Comparison of ENCODE assay signal across 17 mouse cellular contexts in genomic region chr5:64578536-64578935, GRCm38 (mm10).
DNase-seq lines count a peak whose midpoint lies in the region; ATAC-seq and TF ChIP-seq lines count a peak whose summit lies in the region.
"Had no signal": no experiment of that assay in that cellular context is flagged by ENCODE, and none has a peak within 500 bp of the region (broad histone marks: within the 10 kb centered on the region; RNA-seq: fewer than 3 reads in every experiment).

No protein-coding gene starts in this region.

- H3K4me3 ChIP-seq in heart, embryonic 10.5 days, result no peak overlapping the region
- no peak overlapping the region for H3K4me3 ChIP-seq in neural tube, embryonic 11.5 days (ENCODE audit: low read depth, low read length)
- no peak overlapping the region for H3K4me3 ChIP-seq in small intestine, adult 2 months (ENCODE audit: low read depth, low read length)
- H3K4me3 ChIP-seq: embryonic facial prominence, embryonic 15.5 days; forebrain, embryonic 13.5 days; left cerebral cortex, adult 2 months; limb, embryonic 12.5 days; neural tube, embryonic 15.5 days had no signal

- no peak for TF ChIP-seq CTCF in small intestine, adult 2 months (IDR thresholded peaks at IDR 0.05; ENCODE audit: extremely low read depth, insufficient read length, insufficient replicate concordance, low read depth, low read length)

- H3K9me3 ChIP-seq in heart, embryonic 10.5 days, result no peaks in the 10 kb centered on the region
- no peaks in the 10 kb centered on the region for H3K9me3 ChIP-seq in neural tube, embryonic 11.5 days (ENCODE audit: control insufficient read depth, low read length)
- H3K9me3 ChIP-seq: embryonic facial prominence, embryonic 15.5 days; forebrain, embryonic 13.5 days; G1E; limb, embryonic 12.5 days; neural tube, embryonic 15.5 days had no signal

- no peak for TF ChIP-seq POLR2A in small intestine, adult 2 months (IDR thresholded peaks at IDR 0.05; ENCODE audit: low read depth, low read length)

- intact Hi-C loops in heart, postnatal 25 days (cut with DNase I), result no loop called here

- 84% methylated on average over 6 of the region's 6 CpGs for WGBS in heart, embryonic 10.5 days
- 89% methylated on average over 6 of the region's 6 CpGs for WGBS in neural tube, embryonic 11.5 days
- WGBS in small intestine, adult 2 months, result 96% methylated on average over 6 of the region's 6 CpGs

- H3K4me2 ChIP-seq in neural tube, embryonic 11.5 days (ENCODE audit: low read depth), result no peak overlapping the region
- H3K4me2 ChIP-seq: embryonic facial prominence, embryonic 15.5 days; forebrain, embryonic 13.5 days; limb, embryonic 12.5 days; neural tube, embryonic 15.5 days had no signal

- no peak for ATAC-seq in neural tube, embryonic 11.5 days (ENCODE audit: insufficient read depth, low FRiP score, low TSS enrichment)
- ATAC-seq: forebrain, embryonic 13.5 days had no signal

- H3K36me3 ChIP-seq in heart, embryonic 10.5 days, result no peaks in the 10 kb centered on the region
- no peaks in the 10 kb centered on the region for H3K36me3 ChIP-seq in neural tube, embryonic 11.5 days (ENCODE audit: control insufficient read depth, insufficient read depth, low read length)
- H3K36me3 ChIP-seq in small intestine, adult 2 months (ENCODE audit: control insufficient read depth, insufficient read depth, low read length), result no peaks in the 10 kb centered on the region
- H3K36me3 ChIP-seq: embryonic facial prominence, embryonic 15.5 days; G1E; limb, embryonic 12.5 days; neural tube, embryonic 15.5 days had no signal

- peak overlapping the region; percentile 52; the same call in 1 of the 2 replicates for H3K27ac ChIP-seq in heart, embryonic 10.5 days
- peak overlapping the region; percentile 56; the same call in 1 of the 2 replicates for H3K27ac ChIP-seq in neural tube, embryonic 11.5 days (ENCODE audit: low read depth, low read length)
- H3K27ac ChIP-seq in small intestine, adult 2 months (ENCODE audit: insufficient read depth, low read depth, low read length), result peak overlapping the region; percentile 33; the same call in 1 of the 2 replicates
- H3K27ac ChIP-seq: forebrain, embryonic 13.5 days; left cerebral cortex, adult 2 months; neural tube, embryonic 15.5 days had no signal

- H3K9ac ChIP-seq in neural tube, embryonic 11.5 days (ENCODE audit: low read length), result no peak overlapping the region
- H3K9ac ChIP-seq: embryonic facial prominence, embryonic 15.5 days; forebrain, embryonic 13.5 days; limb, embryonic 12.5 days; neural tube, embryonic 15.5 days had no signal

- DNase-seq in heart, embryonic 10.5 days (ENCODE audit: low spot score), result no peak
- no peak for DNase-seq in heart, postnatal 25 days (ENCODE audit: low spot score)
- DNase-seq in kidney, adult 9 months, result peak; percentile 28
- no peak for DNase-seq in kidney, postnatal 36 days
- DNase-seq in neural tube, embryonic 11.5 days (ENCODE audit: low spot score), result no peak
- DNase-seq in neural tube, embryonic 10.5 days (ENCODE audit: extremely low spot score, low spot score), result no peak
- no peak for DNase-seq in T-cell, adult 2 months (ENCODE audit: low spot score)
- DNase-seq: cerebellum, adult 18-20 months; lung, postnatal 14 days; right cerebral cortex, postnatal 4 days had no signal

- peaks cover 45% of the 10 kb centered on the region for H3K4me1 ChIP-seq in heart, embryonic 10.5 days
- peaks cover 20% of the 10 kb centered on the region for H3K4me1 ChIP-seq in neural tube, embryonic 11.5 days (ENCODE audit: control insufficient read depth, insufficient read depth, low read length)
- H3K4me1 ChIP-seq in small intestine, adult 2 months (ENCODE audit: control insufficient read depth, insufficient read depth, insufficient read length, low read length), result peaks cover 31% of the 10 kb centered on the region

- H3K27me3 ChIP-seq in heart, embryonic 10.5 days (ENCODE audit: insufficient read depth, poor library complexity, severe bottlenecking), result no peaks in the 10 kb centered on the region
- no peaks in the 10 kb centered on the region for H3K27me3 ChIP-seq in neural tube, embryonic 11.5 days (ENCODE audit: control insufficient read depth, insufficient read depth, low read length)
- no peaks in the 10 kb centered on the region for H3K27me3 ChIP-seq in small intestine, adult 2 months (ENCODE audit: control insufficient read depth, insufficient read depth, low read length)
- H3K27me3 ChIP-seq: embryonic facial prominence, embryonic 15.5 days; forebrain, embryonic 13.5 days; limb, embryonic 12.5 days; neural tube, embryonic 15.5 days had no signal
